Mouse (Mus musculus) ES-E14 (cell line): ENCODE data around the gene Tmem39a.

Source experiments
- CHD2 ChIP-seq: IDR thresholded peaks from 2 replicates; pipeline ENCODE4 v1.6.1; 2014; ENCODE audit warnings: mild to moderate bottlenecking, low read depth, low read length, inconsistent platforms
- MAFK ChIP-seq: IDR thresholded peaks from 2 replicates; pipeline ENCODE4 v1.6.1; 2014; ENCODE audit warnings: mild to moderate bottlenecking, low read depth, low read length, inconsistent platforms; ENCODE audit not compliant: insufficient read depth

DNA sequence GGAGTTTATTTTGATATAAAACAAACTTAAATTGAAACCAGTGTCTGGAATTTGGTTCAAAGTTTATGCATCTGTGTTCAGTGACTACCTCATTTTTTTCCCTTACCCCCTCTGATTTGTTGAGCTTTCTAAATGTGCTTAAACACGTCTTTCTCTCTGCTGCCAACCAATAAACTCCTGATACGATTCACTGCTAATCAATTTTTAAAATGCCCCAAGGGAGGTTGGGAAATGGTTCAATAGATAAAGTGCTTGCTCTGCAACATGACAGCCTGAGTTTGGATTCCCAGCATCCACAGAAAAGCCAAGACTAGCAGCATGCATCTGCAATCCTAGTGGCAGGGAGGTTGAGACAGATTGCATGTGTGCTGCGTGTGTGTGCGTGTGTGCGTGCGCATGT is 55.1 kb downstream of the Tmem39a start:
- no peak for TF ChIP-seq MAFK
- TF ChIP-seq CHD2: no peak
